Mouse (Mus musculus) thymus, postnatal 10 days (tissue): ENCODE data around the gene Sptbn1.

Experiments used
- DNase-seq, 2 experiments: peaks; one replicate each; pipeline ENCODE4 v3.0.0; 2021; ENCODE audit warnings: low spot score in 2 of 2

Sptbn1 gene

GRCm38 (mm10) chr11:30211663-30212416 lies 56.1 kb downstream of the Sptbn1 start:
- DNase-seq, result no peak

- no peak for DNase-seq
Measured at GRCm38 (mm10) chr11:30211141-30211540, 56.8 kb downstream of the Sptbn1 start.

GRCm38 (mm10) chr11:30210100-30210811 lies 57.7 kb downstream of the Sptbn1 start:
- no peak for DNase-seq

GRCm38 (mm10) chr11:30209495-30209894 lies 58.5 kb downstream of the Sptbn1 start:
- DNase-seq, result no peak

- DNase-seq, result no peak
Measured at GRCm38 (mm10) chr11:30204398-30204797, 63.6 kb downstream of the Sptbn1 start.

- no peak for DNase-seq
Measured at GRCm38 (mm10) chr11:30200391-30200790, 67.6 kb downstream of the Sptbn1 start.

GRCm38 (mm10) chr11:30198091-30198675 lies 69.8 kb downstream of the Sptbn1 start:
- peak; percentile 86 to 87 for DNase-seq

- peak; percentile 47 to 52 for DNase-seq
Measured at GRCm38 (mm10) chr11:30197564-30198090, 70.3 kb downstream of the Sptbn1 start.

- DNase-seq, result no peak
Measured at GRCm38 (mm10) chr11:30196368-30197070, 71.5 kb downstream of the Sptbn1 start.

GRCm38 (mm10) chr11:30195756-30196155 lies 72.2 kb downstream of the Sptbn1 start:
- DNase-seq, result no peak

- no peak for DNase-seq
Measured at GRCm38 (mm10) chr11:30194800-30195199, 73.2 kb downstream of the Sptbn1 start.

- no peak for DNase-seq
Measured at GRCm38 (mm10) chr11:30190959-30191358, 77.0 kb downstream of the Sptbn1 start.

GRCm38 (mm10) chr11:30190119-30190518 lies 77.9 kb downstream of the Sptbn1 start:
- DNase-seq, result no peak

- DNase-seq, result peak; percentile 58 to 63
Measured at GRCm38 (mm10) chr11:30186902-30187470, 81.0 kb downstream of the Sptbn1 start.

- DNase-seq, result no peak
Measured at GRCm38 (mm10) chr11:30184527-30184926, 83.4 kb downstream of the Sptbn1 start.

GRCm38 (mm10) chr11:30182716-30183411 lies 85.1 kb downstream of the Sptbn1 start:
- DNase-seq, result peak in 1 of 2 experiments; percentile 44

GRCm38 (mm10) chr11:30178193-30178592 lies 89.8 kb downstream of the Sptbn1 start:
- DNase-seq, result no peak

GRCm38 (mm10) chr11:30177145-30177840 lies 90.7 kb downstream of the Sptbn1 start:
- no peak for DNase-seq

GRCm38 (mm10) chr11:30176111-30176510 lies 91.9 kb downstream of the Sptbn1 start:
- DNase-seq, result no peak

GRCm38 (mm10) chr11:30175623-30176022 lies 92.4 kb downstream of the Sptbn1 start:
- no peak for DNase-seq
